Mouse (Mus musculus): Measurements from ENCODE around the gene Fbxw21.
A peak's percentile ranks its signal among the peaks of the same experiment; 100 is the strongest.

Gene Fbxw21

DNA sequence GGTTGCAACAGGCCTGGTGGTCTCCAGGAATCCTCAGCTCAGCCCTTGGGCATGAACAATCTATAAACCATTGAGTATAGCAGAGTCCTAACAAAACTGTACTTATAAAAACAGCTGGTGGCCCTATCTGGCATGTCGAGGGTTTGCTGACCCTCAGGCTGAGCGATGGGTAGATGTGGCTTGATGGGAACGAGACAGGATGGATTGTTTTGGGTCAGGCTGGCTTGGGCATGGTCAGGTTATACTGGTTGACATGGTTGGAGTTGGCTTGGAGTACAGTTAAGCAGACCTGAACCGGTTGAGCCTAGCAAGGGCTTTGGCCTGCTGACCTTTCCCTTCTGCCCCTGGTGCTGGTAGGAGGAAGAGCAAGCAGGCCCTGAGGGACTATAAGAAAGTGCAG is 50.7 kb downstream of the Fbxw21 start:
- no peak for DNase-seq (ENCODE audit: low spot score)

DNA sequence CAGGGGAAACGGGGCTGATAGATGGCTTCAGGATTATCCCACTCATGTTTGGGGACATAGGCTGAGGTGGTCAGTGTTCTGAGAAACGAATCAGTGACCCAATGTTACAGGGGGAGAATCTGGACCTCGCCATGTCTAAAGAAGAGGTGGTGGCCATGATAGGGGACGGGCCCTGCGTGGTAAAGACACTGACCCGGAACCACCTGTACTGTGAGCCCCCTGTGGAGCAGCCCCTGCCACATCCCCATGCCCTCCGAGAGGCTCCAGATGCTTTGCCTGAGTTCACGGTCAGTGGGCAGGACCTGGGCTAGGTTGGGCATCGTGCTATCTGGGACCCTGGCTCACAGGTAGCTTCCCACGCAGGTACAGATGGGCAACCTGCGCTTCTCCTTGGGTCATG is 51.6 kb downstream of the Fbxw21 start:
- no peak for DNase-seq (ENCODE audit: low spot score)

DNA sequence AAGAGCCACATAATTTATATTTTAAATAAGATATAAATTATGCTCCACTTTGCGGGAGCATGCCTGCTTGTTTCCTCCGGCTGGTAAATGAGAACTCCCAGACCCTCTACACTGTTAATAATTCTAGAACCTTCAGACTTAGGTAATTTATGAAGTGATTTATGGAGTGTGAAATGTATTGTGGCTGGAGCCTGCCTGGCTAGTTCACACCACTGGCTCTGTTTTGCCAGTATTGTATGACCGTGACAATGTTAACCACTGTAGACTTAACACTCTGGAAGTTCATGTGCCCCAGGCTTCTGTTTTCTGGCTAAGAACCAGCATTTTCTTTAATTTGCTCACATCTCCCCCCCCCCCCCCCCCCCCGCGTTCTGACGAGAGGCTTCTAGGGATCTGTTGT is 54.5 kb downstream of the Fbxw21 start:
- DNase-seq (ENCODE audit: low spot score), result no peak

GRCm38 (mm10) chr9:109105648-109106047 is 56.2 kb downstream of the Fbxw21 start:
- DNase-seq (ENCODE audit: low spot score), result no peak

GRCm38 (mm10) chr9:109105011-109105410 is 56.8 kb downstream of the Fbxw21 start:
- DNase-seq (ENCODE audit: low spot score), result no peak

DNA sequence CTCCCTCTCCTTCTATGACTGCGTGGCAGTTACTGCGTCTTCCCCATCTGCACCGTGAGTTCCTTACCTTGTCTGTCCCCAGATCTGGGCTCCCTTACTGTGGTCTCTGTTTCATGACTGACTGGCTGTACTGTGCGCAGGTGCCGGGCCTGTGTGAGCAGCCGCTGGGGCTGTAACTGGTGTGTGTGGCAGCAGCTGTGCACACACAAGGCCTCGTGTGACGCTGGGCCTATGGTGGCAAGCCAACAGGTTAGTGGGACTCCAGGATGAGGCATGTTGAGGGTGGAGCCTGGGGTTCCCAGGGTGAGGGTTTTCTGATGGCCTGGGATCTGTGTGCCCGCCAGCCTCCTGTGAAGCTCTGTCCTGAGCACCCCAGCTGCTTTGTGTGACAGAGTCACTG is 57.8 kb downstream of the Fbxw21 start:
- no peak for DNase-seq (ENCODE audit: low spot score)

DNA sequence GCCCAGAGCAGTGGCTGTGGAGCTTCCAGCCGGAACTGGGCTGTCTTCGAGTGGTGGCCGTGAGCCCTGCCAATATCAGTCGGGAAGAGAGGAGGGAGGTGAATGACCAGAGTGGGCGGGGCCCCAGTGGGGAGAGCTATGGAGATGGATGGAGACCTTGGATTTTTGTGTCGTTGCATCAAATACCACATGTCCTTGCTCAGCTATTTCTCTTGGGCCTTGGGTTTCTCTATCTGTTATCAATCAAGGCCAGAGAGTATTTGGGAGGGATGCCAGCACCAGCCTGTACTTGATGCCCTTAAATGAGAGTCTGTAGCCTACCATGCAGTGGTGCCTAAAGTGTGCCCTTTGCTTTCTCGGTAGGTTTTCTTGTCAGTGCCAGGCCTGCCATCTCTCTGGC is 58.6 kb downstream of the Fbxw21 start:
- DNase-seq (ENCODE audit: low spot score), result no peak

- DNase-seq (ENCODE audit: low spot score), result no peak
These were observed 59.3 kb downstream of the Fbxw21 start for GRCm38 (mm10) chr9:109102541-109102940.

DNA sequence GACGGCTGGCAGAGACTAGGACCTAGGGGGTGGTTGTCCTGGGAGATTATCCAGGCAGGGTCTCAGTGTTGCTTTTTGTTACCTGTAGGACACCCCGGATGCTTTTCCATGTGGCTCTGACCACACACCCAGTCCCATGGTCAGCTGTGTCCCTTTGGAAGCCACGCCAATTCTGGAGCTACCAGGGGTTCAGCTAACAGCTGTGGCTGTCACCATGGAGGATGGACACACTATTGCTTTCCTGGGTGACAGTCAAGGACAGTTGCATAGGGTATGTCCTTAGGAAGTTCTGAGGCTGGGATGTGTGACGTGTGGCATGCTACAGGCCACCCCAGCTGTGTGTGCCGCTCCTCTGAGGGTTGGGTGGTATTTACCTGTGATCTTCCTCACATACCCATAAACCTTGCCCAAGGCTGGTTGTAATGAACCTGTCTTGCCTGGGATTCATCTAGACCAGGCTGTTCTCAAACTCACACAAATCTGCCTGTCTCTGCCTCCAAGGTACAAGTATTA is 59.9 kb downstream of the Fbxw21 start:
- no peak for DNase-seq (ENCODE audit: low spot score)

- DNase-seq (ENCODE audit: low spot score), result no peak
These were observed 61.4 kb downstream of the Fbxw21 start for GRCm38 (mm10) chr9:109100307-109100928.

DNA sequence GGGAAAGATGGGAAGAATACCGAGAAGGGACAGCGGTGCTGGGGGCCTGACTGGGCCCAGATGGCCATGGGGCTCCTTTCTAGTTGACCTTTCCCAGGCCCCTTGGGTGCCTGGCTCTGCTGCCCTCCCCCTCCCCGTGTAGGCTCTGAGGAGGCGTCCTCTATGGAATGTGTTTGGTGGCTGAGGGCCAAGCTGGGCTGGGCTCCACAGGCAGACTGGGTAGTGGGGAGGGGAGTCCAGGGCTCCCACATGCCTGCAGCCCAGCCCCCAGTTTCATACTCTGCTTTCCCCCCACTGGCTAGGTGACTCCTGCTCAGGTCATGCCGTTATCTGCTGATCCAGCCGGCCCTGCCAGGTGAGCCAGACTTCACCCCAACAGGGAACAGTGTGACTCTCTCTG is 62.9 kb downstream of the Fbxw21 start:
- no peak for DNase-seq (ENCODE audit: low spot score)

- DNase-seq (ENCODE audit: low spot score), result no peak
These were observed 63.5 kb downstream of the Fbxw21 start for GRCm38 (mm10) chr9:109098366-109098765.

GRCm38 (mm10) chr9:109097831-109098230 is 64.0 kb downstream of the Fbxw21 start:
- DNase-seq (ENCODE audit: low spot score), result no peak

GRCm38 (mm10) chr9:109097291-109097690 is 64.5 kb downstream of the Fbxw21 start:
- no peak for DNase-seq (ENCODE audit: low spot score)

DNA sequence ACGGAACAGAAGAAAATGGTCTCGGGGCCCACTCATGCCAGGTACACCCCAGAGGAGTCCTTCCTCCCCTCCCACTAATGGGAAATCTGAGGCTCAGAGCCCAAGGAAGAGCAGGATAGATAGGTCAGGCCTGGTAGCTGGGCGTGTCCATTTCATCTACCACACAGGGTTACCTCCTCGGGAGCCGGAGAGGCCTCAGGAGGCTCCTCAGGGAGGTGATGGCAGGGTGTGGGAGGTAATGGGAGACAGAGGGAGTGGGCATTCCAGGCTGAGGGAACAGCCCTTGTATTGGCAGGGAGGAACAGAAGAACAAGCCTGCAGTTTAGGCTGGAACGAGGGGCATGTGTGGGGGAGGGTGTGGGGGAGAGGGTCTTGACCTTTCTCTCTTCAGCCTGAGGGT is 65.0 kb downstream of the Fbxw21 start:
- DNase-seq (ENCODE audit: low spot score), result no peak

GRCm38 (mm10) chr9:109096251-109096661 is 65.6 kb downstream of the Fbxw21 start:
- peak; percentile 38 for DNase-seq (ENCODE audit: low spot score)

DNA sequence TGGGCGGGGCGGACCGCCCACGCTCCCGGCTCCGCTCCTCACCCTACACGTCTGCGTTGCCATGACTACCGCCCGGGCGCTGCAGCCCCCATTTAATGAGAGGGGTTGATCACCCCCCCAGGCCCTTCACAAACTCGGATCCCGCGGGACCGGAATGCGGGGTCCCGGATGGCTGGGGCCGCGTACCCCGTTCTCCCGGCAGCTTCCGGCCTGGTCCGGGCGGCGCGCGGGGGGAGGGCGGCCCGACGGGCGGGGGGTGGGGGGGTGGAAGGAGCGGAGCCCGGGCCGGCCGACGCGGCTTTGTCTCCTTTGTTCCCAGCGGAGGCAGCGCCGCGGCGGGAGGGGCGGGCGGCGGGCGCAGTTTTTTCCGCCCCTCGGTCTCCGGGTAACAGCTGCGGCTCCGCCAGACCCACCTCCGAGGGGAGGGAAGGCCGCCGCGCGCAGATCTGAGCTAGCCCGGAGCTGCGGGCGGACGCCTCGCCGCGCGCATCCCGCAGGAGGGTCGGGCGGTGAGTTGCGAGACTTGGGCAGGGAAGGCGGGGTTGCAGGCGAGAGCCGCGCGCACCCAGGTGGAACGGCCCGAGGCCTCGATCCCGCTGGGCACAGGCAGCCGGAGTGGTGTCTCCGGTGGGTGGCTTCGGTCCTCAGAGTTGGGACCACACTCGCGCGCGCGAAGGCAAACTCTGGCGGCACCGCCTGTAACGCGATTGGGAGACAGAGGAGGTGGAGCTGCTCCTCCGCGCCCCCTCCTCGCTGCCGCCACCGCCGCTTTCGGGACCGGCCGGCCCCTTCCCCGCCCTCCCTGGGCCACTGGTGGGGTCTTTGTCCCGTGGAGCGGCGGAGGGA is 66.5 kb downstream of the Fbxw21 start, which contains the start of gene Plxnb1:
Gene Plxnb1, plus strand, starts transcription at position 253 of the 846 bp plus-strand sequence.
- peak; percentile 83 for DNase-seq (ENCODE audit: low spot score)

DNA sequence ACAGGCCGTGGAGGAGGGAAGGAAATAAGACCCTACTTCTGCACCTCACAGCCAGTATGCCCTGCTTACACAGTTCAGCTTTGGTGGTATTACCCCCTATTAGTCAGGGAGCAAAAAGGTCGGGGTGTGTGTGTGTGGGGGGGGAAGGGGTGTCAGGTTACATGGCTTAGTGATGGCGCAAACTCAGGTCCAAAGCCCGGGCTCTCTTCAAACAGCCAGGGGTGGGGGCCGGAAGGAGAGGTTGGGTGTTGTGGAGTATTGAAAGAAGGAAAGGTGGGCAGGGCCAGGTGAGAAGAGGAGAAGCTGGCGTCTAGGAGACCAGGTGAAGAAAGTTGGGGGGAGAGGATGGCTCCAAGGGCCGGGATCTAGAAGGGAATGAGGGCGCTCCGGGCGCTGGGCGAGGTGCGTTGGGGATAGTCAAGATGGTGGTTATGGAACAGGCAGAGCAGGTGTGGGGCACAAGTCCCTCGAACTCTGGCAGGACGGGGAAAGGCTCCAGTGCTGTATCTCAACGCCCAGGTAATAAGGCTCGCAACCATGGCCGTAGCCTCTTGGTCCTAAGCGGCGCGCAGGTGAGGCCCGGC is 67.2 kb downstream of the Fbxw21 start:
- no peak for DNase-seq (ENCODE audit: low spot score)

GRCm38 (mm10) chr9:109093786-109094552 is 67.9 kb downstream of the Fbxw21 start:
- no peak for DNase-seq (ENCODE audit: low spot score)

GRCm38 (mm10) chr9:109092799-109093198 is 69.0 kb downstream of the Fbxw21 start:
- no peak for DNase-seq (ENCODE audit: low spot score)

GRCm38 (mm10) chr9:109091802-109092201 is 70.0 kb downstream of the Fbxw21 start:
- no peak for DNase-seq (ENCODE audit: low spot score)

GRCm38 (mm10) chr9:109090446-109090845 is 71.4 kb downstream of the Fbxw21 start:
- DNase-seq (ENCODE audit: low spot score), result peak; percentile 66
